Mouse (Mus musculus) fat pad, adult 2 months (tissue): ENCODE results near the gene Vim.

Source experiments
- DNase-seq: peaks from one replicate; pipeline ENCODE4 v3.0.0-alpha.2; 2011; ENCODE audit warnings: low read depth, low spot score; ENCODE audit errors: extremely low read depth

Vim gene

DNA sequence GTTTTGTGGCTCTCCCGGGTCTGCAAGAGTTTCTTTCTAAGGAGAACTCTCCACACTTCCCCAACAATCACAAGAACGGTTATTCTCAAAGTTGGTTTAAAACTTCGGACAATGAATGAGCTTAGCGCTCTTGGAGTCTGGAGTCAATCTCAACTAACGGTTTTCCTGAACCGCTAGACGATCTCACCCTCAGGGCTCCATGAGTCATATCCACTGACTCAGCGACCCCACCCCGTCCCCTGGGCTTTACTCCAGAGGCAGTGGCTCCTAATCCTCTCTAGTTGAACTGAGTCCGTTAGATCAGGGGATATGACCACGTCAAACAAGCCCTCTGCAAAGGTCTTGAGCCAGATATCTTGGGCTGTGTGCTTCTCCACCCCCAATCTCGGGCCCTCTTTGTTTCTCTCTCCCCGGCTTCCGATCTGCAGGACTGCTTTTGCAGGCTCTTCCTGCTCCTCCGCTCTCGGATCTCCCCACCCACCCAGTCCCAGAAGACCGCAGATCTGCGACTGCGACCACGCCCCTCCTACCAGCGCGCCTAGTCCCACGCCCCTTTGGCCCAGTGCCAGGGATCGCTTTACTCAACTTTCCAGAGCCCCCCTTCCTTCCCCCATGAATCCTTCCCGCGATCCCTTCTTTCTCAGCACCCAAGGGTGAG, at the start of gene Vim:
Gene Vim (plus strand): TSS at position 520 of the 658 bp plus-strand sequence.
- DNase-seq: no peak

DNA sequence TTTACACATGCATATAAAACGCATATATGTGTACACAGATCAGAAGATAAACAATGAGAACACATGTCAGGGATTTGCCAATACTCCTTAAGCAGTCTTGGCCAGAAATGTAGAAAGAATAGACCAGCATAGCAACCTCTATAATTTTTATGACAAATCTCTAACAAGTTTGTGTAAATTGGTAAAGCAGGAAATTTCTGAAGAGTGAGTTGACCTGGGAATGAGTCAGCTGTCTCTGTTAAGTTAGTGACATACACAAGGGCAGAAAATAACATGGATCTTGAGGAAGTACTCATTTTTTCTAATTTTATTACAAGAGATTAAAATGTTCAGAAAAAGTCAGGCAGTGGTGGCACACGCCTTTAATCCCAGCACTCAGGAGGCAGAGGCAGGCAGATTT, 47.5 kb upstream of the Vim start:
- no peak for DNase-seq

DNA sequence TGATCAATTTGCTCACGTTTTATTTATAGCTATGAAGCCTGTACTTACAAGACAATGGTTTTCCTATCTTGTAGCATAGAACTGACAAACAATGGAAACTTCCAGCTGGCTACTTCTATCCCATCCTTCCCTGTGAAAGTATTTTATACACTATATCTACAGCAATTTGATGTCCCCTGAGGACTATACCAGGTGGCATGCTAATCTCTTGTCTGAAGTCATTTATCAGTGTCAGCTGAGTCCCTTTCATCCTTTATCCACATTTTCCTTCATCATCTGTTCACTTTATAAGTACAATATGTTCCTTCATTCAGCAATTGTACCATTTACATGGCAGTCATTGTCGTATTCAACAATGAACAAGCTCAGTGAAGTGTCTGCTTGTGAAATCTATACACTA, 46.6 kb upstream of the Vim start:
- DNase-seq: no peak

DNA sequence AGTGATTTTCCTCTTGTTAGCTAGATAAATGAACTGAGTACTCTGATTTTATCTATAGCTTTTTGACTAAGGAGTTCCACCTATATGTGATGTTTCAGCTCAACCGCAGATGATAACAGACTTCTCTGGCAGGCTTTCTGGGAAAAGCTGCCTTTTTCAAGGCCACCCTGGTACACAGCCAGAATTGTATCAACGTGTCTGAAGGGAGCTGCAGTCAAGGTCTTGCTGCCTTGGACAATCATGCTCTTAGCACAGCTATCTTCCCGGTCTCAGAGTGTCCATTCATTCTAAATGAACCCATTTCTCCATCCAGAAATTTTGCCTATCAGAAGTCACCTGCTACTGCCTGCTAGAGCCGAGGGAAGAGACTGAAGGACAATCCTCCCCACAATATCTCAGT, 46.2 kb upstream of the Vim start:
- no peak for DNase-seq

DNA sequence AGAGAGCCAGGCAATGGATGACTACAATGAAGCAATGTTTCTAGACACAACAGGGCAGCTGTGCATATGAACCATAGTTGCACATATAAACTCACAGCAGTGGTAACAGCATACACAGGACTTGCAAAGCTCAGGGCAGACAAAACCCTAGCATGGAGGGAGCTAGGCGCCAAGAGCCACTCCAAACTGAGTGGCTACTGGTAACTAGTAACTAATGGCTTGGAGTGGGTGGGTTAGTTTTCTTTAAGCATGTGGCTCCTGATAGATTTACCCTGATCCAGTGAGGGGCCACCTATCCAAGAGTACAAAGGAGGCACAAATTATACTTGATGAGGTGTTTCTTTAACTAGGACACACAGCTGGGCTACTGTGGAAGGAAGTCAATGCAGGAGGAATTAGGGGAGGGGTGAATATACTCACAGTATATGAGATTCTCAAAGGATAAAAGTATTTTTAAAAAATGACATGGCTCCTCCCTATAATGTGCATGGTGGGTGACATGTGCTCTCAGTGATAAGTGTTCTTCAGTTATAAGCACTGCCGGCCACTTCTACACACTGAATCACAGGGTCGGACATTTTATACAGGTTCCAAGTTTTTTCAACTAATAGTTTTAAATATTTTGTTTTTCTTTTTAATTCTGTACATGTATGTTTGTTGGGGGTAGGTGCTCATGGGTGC, 44.3 kb upstream of the Vim start:
- DNase-seq: no peak

DNA sequence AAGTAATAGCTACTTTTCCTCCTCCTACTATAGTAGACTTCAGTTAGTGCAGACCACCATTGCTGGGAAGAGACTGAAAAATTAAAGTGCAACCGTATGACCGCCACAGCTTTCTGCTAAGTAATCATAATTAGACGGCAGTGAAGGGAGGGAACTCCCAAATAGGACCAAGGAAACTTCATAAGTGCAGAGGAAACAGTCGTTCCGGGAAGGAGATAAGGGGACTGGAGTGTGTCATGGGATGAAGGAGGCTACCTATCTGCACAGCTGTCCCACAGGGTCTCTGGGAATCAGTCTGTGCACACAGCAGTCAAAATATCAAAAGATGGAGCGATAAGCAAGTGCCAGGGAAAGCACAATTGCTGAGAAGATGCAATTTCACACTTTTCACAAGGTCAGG, 43.1 kb upstream of the Vim start:
- DNase-seq: no peak

DNA sequence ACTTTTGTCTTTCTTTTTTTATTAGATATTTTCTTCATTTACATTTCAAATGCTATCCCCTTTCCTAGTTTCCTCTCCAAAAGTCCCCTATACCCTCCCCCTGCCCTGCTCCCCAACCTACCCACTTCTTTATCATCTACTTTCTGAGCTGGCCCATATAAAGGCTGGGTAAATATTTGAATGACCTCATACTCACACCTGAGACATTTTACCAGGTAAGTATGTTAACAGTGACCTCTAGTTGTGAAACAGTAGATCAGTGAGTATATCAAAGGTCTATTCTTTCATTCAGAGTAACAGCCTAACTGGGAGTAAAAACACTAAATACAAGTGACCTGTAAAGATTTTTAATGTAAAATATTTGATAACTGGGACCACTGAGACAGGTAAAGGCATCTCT, 37.0 kb upstream of the Vim start:
- no peak for DNase-seq

DNA sequence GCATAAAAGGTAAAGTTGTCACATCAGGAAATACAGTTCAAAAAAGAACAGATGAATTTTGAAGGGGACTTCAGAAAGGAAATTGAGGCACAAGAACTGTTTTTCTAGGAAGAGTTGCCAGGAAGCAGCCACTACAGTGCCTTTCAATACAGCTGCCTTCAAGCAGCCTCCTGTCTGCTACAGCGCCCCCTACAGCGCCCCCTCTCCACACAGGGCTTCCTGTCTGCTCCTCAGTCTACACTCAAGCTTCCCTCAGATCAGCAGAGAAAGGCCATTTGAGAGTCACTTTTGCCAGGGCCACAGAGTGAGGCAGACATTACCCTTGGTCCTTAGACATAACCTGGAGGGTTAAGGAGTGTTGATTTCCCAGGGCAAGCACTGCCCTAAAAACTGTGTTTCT, 36.0 kb upstream of the Vim start:
- no peak for DNase-seq

DNA sequence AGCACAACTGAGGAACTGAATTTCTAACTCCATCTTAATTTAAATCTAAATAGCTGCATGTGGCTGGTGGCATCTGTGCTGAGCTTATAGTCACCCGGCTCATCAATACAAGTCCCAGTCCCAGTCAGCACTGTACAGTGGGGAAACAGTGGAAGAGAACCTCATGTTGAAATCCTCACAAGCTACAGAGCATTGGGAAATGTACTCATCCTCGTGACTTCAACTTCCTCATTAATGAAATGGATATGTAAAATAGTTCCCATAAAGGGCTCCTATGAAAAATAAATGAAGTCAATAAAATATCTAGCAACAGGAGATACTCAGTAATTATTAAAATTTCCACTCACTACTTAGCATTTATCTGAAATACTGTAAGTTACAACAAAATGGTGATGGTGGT, 35.5 kb upstream of the Vim start:
- no peak for DNase-seq

DNA sequence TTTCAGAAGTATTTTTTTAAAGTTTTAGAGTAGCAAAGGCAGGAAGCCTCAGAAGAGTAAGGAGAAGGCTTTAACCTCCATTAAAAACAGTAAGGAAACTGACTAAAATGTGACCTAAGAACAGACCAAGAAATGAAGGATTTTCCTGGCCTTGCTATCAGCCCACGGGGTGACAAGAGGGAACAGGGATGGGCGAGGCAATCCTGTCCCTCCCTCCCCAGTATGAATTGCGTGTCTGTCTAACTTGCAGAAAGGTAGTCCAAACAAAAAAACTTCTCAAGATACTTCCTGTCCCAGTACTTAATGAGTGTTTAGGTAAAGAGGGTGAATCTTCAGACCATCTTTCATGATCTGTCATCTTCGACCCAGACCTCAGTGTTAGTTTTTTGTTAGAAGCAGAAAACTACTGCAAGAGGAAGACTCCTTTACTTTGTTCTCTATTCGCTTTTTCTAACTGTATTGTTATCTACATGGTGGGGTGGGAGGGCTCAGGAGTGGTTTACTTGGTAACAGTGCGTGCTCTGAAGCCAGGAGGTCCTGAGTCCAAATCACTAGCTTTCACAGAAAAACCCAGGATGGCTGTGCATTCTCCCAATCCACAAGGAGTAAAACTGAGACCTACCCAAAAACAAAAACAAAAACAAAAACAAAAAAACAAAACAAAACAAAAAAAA, 34.9 kb upstream of the Vim start:
- no peak for DNase-seq

DNA sequence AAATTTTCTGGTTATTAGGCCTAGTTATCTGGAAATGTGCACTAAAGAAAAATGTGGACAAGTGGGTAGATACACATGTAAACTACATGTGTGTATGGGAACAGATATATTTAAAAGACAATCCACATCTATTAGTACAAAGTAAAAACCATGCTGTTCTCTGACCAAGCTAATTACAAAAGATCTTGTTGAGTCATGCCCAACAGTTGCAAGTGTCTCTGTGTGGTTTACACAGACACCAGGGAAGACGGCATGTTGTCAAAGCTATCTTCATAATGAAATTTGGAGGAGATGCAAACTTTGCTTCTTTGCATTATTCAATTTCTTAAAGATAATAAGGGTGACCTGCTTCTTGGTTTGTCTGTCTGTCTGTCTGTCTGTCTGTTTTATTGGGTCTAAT, 33.9 kb upstream of the Vim start:
- no peak for DNase-seq

DNA sequence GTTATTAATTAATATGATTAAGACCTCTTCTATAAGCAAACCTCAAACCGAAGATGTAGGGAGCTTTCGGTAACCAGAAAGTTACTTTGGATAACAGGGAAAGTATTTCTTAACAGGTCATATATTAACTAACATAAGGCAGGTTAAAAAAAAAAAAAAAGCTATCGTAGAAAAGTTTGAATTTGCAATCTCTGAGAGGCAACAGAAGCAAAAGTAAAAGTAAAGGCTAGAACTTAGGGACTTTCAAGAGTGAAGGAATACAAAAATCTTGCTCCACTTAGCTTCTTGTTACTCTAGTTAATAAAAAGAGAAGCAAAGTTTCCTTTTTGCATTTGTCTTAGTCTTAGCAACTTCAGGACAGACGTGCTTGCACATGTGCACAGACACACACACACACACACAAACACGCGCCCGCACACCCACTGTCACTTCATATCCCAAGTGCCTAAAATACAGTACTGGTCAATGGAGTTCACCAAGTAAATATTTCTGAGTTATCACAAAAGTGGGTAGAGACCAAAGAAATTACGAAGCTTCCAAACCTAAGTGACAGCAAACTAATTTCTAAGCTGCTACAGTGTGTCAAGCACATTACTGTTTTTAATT, 30.1 kb upstream of the Vim start:
- no peak for DNase-seq

DNA sequence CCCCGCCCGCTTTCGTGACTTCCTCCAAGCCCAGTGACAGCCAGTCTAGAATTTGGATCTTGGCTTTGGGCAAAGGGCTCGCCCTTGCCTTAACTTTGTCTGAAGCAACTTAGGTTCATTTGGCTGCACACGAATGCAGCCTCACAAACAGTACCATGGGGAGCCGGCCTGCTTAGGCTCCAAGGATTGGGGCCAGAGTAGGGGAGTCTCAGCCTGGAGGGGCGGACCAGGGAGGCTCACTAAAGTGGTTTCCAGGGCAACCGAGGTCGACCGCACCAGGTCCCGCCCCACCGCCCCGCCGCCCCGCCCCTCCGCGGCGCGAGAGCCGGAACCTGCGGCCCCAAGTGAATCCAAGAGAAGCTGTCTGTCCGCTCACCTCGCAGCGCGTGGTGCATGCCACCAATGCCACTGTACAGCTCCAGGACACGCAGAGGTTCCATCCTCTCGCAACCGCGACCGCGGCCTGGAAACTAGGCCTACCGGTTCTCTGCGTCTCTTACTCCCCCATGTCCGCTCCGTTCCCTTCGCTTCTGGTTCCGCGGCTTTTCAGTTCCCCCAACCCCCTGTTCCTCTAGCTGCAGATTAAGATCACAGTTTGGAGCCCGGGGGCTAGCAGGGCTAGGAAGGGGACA, 29.4 kb upstream of the Vim start, which contains the start of gene Trdmt1:
Gene Trdmt1 (minus strand): TSS at position 476 of the 632 bp plus-strand sequence.
- no peak for DNase-seq

DNA sequence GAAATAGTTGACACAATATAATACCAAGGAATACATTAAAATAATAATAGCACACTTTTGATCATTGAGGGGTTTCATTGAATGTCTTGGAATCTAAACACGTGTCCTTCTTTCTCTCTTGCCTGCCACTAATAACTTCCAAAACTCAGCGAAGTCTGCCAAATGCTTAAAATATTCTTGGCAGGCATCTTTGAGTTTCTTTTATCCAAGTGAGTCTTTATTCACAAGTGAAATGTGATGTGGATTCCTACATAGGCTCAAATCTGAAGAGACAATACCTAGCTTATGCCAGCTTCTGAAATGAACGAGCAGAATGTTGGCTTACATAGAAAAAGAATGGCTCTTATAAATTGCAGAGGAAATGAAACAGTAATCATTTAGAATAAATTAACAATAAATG, 25.0 kb upstream of the Vim start:
- no peak for DNase-seq

DNA sequence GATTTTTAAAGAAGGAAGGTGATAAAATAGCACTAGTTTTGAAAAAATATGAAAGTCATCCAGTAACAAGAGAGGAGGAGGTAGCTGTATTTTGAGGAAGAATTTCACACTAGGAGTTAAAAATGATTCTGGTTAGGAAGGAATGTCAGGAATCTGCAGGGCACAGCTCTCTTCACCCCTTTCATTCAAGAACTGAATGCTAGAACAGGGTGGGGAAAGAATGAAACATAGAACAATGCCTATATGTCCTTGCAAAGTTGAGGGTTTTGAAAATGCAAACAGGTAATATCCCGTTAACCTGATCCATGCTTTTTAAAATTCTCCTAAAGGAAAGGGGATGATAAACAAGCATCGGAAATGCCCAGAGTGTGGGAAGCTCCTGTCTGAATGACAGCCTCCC, 19.8 kb upstream of the Vim start:
- DNase-seq: no peak

DNA sequence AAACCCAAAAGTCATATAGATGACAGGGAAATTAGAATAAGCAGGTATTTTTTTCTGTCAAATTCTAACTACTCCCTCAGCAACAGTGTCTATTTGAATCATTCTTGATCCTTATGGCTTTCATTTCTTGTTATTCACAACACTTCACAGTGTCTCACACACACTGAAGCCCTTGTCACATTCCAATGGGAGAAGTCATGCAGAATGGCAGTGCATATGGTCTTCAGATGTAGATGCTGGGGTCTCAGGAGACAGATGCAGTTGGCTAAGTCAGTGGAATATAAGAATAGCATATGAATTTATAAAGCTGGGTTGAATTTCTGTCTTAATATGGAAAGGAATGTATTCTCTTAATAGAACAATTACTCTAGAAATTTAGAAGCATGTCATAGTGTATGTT, 17.5 kb upstream of the Vim start:
- DNase-seq: no peak

DNA sequence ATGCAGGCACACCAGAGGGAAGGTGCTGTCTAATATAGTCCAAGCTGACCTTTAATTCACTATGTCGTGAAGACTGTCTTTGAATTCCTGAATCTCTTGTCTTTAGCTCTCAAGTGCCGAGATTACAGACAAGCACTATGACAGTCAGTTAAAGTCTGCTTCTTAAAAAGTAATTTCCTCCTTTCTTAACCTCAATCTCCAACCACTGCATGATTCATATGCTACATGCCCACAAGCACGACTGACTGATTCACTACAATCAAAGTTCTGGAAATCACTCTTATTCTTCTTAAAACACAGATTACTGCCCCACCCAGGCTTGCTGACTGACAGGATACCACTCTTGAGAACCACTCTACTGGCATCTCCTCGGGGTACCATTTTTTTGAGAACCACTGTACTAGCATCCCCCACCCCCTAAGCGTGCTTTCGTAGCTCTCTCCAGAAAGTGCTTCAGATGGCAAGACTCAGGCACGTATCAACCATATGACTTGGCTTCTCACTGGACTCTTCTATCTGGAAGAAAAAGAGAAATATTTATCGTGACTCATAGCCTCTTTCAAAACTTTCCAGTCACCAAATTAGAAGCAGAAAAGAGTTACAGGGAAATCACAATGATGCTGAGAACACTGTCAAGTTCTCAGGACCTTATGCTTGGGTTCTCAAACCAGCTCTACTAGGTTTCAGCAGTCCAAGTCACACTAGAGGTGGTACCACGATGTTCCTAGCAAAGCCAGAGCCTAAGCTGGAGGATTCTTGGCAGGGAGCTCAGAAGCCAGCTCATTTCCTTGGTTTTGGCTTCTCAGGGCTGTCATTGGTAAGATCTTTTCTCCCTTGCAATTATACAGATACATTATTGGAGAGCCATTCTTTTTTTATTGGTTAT, 16.3 kb upstream of the Vim start:
- DNase-seq: no peak

DNA sequence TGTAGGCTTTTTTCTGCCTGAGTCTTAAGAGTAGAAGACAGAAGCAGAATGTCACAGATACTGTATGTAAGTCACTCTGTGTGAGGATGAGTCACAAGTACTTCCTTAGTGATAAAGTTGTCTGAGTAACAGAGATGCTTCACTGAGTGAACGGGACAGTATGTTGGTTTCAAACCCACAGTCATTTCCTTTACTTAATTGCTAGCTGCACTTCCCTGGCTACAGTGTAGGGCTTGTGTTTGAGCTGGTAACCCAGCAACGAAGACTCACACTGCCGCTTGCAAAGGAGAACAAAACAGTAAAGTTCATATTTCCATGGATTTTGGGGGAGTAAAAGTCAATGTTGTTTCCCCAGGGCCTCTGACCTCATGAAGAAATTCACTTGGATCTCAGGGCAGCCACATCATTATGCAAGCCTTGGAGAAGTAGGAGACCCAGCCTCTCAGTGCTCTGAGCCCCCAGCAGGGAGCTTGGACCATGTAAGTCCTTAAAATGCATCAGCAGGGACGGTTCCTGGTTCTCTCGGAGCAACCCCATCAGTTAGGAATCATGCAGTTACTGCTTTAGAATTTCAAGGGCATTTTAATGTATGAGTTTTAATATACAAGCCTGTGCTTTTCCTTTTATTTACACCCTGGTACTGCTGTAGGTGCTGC, 15.0 kb upstream of the Vim start:
- no peak for DNase-seq

DNA sequence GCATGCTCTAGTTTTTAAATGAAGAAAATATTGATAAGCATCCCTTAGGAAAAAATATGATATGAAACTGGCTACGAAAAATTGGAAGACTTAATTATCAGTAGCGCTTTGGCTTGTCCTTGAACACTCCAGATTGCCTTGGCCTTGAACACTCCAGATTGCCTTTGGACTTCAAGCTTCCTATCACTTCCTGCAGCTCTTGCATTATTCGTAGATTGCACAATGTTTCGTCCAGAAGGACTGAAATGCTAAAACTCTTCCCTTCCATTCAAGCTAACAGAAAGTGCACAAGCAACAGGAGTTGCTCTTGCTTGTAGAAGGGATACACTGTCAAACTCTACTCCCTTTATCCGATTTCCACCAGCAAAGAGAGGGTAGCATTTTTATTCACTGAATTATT, 14.4 kb upstream of the Vim start:
- DNase-seq: no peak

DNA sequence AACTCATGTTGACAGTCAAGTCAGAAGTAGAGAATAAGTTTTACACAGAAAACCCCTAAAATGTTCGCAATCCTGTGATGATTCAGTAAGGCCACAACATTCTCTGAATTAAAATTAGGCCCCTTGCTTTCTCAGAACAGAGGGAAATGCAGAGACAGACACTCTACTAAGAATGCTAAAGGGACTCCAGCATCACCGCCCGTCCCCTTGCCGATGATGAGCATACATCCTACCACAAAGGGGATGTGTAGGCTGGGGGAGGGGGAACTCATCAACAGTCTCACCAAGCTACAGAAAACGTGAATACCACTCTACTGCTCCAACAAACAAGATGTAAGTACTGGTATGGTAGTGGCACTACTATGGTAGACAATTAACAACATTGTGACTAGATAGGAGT, 14.0 kb upstream of the Vim start:
- no peak for DNase-seq
